Mouse (Mus musculus) kidney, adult 8-10 months (tissue): ENCODE results near the gene Sbno2.

ENCODE experiments used
- DNase-seq, 2 experiments: peaks; one replicate each; pipeline ENCODE4 v3.0.0; 2022

Sbno2 gene

GRCm38 (mm10) chr10:80105460-80105859 is at the start of gene Sbno2:
Gene Sbno2 (minus strand): TSS chr10:80105571.
- no peak for DNase-seq

DNA sequence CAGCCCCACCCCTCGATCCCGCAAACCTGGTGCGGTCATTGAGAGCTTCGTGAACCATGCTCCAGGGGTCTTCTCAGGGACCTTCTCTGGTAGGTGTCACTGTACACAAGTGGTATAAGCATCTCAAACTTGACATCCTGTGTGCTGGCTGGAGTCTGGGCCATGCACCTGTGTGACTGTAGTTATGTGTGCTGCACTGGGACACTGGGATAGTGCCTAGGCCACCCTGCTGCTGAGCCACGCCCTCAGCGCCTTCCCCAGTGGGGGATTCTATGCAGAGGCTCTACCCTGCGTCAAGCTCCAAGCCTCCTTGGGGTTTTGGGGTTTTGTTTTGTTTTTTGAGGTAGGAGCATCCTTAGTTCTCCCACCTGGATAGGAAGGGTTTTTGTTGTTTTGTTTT is 49.0 kb upstream of the Sbno2 start:
- DNase-seq: no peak

GRCm38 (mm10) chr10:80153713-80154112 is 48.3 kb upstream of the Sbno2 start:
- DNase-seq: peak in 1 of 2 experiments; percentile 75

DNA sequence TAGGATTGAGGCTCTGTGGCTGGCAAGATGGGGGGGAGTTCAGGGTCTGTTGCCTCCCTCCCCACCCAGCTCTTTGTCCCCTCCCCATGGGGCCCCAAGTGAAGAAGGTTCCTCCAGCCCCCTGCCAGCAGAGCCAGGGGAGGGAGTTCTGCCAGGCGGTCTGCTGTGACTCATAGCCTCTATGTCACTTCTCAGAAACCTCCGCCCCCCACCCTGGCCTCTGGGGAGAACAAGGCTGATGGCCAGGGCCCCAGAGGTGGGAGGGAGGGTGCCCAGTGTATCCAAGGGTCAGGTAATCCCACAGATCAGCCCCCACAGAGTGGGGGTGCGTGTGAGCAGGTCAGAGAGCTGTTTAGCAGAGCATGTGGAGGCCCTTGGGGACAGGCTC is 47.5 kb upstream of the Sbno2 start:
- DNase-seq: peak in 1 of 2 experiments; percentile 77

- DNase-seq: peak; percentile 75 to 89
Measured at GRCm38 (mm10) chr10:80152071-80152872, 46.9 kb upstream of the Sbno2 start.

GRCm38 (mm10) chr10:80151211-80152034 is 46.1 kb upstream of the Sbno2 start:
- peak; percentile 86 to 91 for DNase-seq

DNA sequence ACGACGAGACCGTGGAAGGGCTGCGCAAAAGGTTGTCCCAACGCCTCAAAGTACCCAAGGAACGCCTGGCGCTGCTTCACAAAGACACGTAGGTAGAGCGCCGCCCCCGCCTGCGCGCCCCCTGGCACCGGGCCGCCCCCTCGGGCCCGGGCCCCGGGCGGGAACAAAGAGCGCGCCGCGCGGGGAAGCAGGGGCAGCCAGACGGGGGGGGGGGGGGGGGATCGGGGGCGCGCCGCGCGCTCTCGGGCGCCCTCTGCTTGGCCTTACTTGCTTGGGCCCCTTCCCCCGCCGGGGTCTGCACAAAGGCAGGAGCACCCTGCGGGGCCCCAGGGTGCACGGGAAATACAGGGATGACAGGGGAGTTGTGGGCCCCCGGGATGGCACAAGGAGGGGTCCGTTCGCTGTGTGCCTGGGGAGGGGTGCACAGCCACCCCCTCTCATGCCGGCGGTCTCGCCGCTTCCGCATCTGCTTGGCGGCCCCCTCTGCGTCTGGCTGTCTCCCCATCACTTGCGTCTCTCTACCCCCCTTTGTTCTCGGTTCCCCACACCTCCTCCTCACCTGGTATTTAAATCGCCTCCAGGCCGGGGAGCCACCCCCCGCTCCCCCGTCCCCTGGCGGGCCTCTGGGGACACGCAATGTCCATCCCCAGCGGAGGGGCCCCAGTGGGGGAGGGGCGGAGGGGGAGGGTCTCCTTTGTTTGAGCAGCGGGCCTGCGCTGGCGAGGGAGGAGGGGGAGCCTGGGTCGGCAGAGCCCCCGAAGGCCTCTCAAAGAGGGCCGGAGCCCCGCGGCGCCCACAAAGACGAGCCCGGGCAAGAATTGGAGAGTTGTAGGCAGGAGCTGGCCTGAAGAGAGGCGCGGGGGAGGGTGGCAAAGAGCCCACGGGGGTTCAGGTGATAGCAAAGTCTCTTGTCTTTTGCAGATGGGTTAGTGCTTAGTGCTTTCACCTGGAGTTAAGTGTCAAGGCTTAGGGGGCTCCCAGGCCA is 45.1 kb upstream of the Sbno2 start:
- DNase-seq: peak in 1 of 2 experiments; percentile 55

GRCm38 (mm10) chr10:80149291-80150225 is 44.2 kb upstream of the Sbno2 start:
- DNase-seq: peak; percentile 98 to 99

DNA sequence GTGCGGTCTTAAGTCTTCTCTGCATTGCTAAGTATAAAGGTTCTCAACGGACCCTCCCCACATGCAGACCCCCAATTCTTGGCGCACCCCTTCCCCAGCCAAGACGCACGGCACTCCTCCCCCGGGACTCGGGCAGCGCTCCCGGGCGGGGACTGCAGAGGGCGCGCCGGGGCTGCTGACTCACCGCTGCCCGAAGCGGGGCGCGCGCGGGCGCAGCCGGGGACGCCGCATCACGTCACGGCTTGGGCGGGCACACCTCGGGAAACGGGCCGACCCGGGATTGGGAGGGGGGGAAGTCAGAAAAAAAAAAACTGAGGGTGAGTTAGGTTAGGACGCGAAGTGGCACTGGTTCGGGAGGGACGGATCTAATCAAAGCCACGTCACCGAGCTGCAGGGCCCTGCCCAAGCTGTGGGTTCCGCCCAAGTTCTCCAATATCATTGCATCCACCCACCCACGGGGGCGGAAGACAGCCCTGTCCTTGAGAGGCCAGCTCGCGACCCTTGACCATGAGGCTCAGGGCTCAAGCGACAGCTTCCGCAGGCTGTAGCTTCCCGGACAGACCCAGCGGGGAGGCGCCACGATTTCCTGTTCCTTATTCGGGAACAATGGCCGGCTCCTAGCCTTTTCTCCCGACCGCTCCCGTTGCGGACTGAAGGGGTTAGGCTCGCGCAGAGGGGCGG is 43.4 kb upstream of the Sbno2 start:
- peak; percentile 94 to 95 for DNase-seq

- DNase-seq: peak; percentile 84 to 89
Measured at GRCm38 (mm10) chr10:80147719-80148601, 42.6 kb upstream of the Sbno2 start, which contains the start of gene Midn. Gene Midn (plus strand): TSS chr10:80148272.

DNA sequence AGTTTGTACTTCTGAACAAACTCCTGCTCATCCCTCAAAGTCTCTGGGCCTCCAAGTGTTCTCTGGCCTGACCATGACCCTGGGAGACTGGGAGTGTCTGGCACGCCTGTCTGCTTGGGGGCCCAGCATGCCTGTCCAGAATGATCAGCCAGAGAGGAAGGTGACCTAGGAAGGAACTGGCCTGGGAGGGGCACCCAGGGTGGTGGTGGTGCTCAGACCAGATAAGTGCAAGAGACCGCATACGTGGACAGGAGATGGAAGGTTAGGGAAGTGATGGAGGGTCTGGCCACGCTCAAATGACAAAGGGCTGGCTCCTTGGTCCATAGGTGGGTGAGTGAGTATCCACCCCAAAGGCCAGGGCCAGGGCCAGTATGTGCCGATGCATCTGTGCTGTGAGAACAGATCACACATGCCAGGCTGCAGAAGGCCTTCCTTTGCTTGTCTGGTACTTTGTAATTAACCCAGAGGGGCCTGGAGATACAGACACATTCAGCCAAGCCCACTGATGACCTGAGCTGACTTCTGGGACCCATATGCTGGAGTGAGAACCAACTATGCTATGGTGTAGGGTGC is 41.9 kb upstream of the Sbno2 start:
- peak; percentile 49 to 52 for DNase-seq

DNA sequence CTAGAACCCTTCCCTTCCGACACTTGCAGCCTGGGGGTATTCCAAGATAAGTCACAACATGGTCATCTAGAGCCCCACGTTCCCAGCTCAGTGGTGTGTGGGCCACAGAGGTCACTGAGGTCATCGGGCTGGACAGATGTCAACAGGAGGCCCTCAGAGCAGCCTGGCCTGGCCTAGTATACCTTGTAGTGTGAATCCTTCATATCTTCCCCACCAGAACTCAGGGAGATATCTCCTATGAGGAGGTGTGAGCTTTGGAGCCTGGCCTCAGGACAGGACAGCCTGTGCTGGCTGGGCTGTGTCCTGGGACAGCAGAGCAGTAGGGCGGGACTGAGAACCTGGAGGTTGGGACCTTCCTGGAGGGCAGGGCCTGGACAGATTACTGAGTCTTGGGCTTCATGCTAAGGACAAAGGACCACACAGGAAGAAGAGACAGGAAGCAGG is 41.2 kb upstream of the Sbno2 start:
- DNase-seq: peak; percentile 65 to 73

DNA sequence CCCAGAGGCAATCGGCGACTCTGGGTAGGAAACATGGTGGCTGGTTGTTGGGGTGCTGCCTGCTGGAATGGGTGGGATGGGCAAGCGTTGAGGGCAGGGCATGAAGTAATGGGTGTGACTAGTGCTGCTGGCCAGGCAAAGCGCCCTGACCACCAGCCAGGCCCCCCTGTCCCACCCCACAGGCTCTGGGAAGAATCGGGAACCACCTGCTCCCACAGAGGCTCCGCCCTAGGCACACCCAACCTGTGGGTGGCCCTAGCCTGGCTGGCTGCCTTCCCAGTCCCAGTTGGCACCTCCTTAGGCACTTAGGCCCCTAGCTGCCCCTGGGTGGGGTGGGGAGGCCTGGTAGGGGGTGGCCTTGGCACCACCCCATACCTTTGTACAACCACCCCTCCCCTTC is 40.5 kb upstream of the Sbno2 start:
- DNase-seq: peak; percentile 80

DNA sequence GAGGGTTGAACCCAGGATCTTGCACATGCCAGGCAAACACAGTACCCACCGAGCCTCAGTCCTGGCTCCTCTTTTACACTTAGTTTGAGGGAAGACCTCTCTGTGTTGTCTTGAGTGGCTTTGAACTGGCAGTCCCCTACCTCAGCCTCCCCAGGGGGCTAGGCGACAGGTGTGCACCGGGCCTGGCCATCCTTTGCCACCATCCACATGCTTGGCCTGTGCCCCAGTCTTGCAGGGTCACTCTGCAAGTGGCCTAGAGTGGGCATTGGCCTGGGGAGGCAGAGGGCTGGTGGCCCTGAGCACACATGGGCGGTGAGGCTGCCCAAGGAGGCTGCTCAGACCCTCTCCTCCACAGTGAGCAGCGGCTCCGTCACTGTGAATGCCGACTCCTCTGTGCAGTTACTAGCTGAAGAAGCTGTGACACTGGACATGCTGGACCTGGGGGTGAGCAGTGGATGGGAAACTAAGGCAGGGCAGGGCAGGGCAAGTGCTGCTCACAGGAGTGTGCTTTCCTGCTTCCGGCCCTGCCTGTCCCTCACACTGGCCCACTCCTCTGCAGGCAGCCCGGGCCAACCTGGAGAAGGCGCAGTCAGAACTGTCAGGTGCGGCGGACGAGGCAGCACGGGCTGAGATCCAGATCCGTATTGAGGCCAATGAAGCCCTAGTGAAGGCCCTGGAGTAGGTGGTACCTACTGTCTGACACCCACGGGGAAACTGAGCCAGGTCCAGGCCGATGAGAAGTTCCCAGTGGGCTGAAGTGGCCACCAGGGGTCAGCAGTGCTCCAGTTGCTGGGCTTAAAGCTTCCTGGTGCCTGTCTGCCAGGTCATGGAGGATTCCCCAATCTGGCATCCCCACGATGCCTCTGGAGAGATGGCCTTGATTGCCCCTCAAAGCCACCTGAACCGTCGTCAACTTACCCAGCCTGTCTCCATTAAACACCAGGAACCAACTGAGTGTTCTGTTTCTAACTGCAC is 39.8 kb upstream of the Sbno2 start:
- DNase-seq: peak; percentile 69 to 78

DNA sequence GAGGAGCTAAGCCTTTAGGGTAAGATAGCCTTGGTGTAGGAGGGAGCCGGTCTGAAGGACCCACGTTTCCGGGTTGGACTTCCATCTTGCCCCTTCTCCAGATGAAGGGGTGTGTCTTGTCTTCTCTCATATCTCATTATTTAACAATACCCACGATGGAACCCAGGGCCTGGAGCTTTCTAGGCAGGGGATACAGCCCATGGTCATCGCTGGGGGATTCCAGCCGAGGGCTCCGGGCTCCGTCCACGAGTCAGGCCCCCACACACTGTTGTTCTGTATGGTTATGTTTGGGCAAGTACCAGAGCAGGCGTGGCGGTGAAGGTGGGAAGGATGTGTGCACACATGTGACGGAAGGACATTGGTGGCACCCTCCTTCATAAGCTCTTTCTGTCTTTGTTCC is 38.8 kb upstream of the Sbno2 start:
- peak in 1 of 2 experiments; percentile 24 for DNase-seq

- peak in 1 of 2 experiments; percentile 23 for DNase-seq
Measured at GRCm38 (mm10) chr10:80143664-80144063, 38.3 kb upstream of the Sbno2 start.

DNA sequence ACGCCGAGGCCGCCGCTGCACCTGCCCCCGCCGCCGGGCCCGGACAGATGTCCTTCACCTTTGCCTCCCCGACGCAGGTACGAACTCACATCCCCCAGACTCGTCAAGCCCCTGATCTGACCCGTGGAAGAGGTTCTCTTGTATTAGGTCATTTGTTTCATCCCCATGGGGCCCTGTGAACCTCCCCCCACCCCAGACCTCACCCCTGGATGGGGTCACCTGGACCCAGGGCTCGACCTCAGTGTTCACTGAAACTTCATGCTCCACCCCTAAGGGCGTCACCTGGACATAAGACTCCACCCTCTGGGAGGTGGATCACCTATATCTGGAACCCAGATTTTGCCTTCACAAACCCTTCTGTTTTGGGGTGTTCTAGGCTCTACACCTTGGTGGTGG is 37.2 kb upstream of the Sbno2 start:
- DNase-seq: peak; percentile 78 to 83
